Comparison of ENCODE assay signal across 9 mouse cellular contexts in genomic region chr14:25492567-25493279, GRCm38 (mm10). TPM values are rescaled to one million over a fixed set of nuclear protein-coding genes. Genes with fewer than 3 reads are reported as not detected.
DNase-seq lines count a peak whose midpoint lies in the region; ATAC-seq and TF ChIP-seq lines count a peak whose summit lies in the region.
"Had no signal": no experiment of that assay in that cellular context is flagged by ENCODE, and none has a peak within 500 bp of the region (broad histone marks: within the 10 kb centered on the region; RNA-seq: fewer than 3 reads in every experiment).

No protein-coding gene starts in this region.

- no peak overlapping the region for H3K4me3 ChIP-seq in forebrain, embryonic 10.5 days
- H3K4me3 ChIP-seq in forebrain, embryonic 11.5 days (ENCODE audit: low read depth, low read length): no peak overlapping the region
- H3K4me3 ChIP-seq in CH12.LX (replicated peaks in 1 of 3; ENCODE audit: low read depth in 2 of 3, low read length in 2 of 3, poor library complexity in 1 of 3): no peak overlapping the region
- H3K4me3 ChIP-seq in hindbrain, embryonic 12.5 days: no peak overlapping the region
- H3K4me3 ChIP-seq in liver, postnatal 0 days (ENCODE audit: low read depth, low read length): no peak overlapping the region

- no peak overlapping the region for H3K9ac ChIP-seq in forebrain, embryonic 11.5 days (ENCODE audit: low read length)
- H3K9ac ChIP-seq in CH12.LX (ENCODE audit: insufficient read depth, low read depth): peak overlapping the region; percentile 10
- H3K9ac ChIP-seq in hindbrain, embryonic 12.5 days: 0 out of 2 replicates have a peak overlapping the region, but pooled peaks have one; percentile 32
- H3K9ac ChIP-seq in liver, postnatal 0 days (replicated peaks): peak overlapping the region; percentile 30; the same call in 1 of the 2 replicates

- TF ChIP-seq POLR2A in CH12.LX (IDR thresholded peaks at IDR 0.05; ENCODE audit: low read depth, low read length): no peak

- peaks cover 33% of the 10 kb centered on the region for H3K79me2 ChIP-seq in CH12.LX (replicated peaks; ENCODE audit: control insufficient read depth, extremely low read depth, insufficient read depth, poor library complexity, severe bottlenecking)

- TF ChIP-seq EP300 in CH12.LX (IDR thresholded peaks at IDR 0.05; ENCODE audit: low read length): no peak
- TF ChIP-seq EP300 in liver, postnatal 0 days (IDR thresholded peaks at IDR 0.05; ENCODE audit: low read depth): no peak

- H3K27me3 ChIP-seq in forebrain, embryonic 10.5 days (ENCODE audit: poor library complexity, severe bottlenecking): no peaks in the 10 kb centered on the region
- H3K27me3 ChIP-seq in forebrain, embryonic 11.5 days (ENCODE audit: control insufficient read depth, insufficient read depth, low read length): no peaks in the 10 kb centered on the region
- H3K27me3 ChIP-seq in CH12.LX (replicated peaks): no peaks in the 10 kb centered on the region
- no peaks in the 10 kb centered on the region for H3K27me3 ChIP-seq in hindbrain, embryonic 12.5 days
- H3K27me3 ChIP-seq in liver, postnatal 0 days (ENCODE audit: insufficient read depth, low read length): no peaks in the 10 kb centered on the region

- no peak for ATAC-seq in forebrain, embryonic 11.5 days (replicated peaks; ENCODE audit: low FRiP score)
- ATAC-seq in hindbrain, embryonic 12.5 days (ENCODE audit: low FRiP score): no peak; the same call in 1 of the 2 replicates
- no peak for ATAC-seq in liver, postnatal 0 days
- ATAC-seq: lung, postnatal 0 days had no signal

- dilution Hi-C loops in CH12.LX (cut with MboI; ENCODE audit: extremely low pct_ligation_motif_present, extremely low pct_unique_long_range_greater_than_20kb, low sequenced_read_pairs): no loop called here

- H3K4me2 ChIP-seq in forebrain, embryonic 11.5 days (ENCODE audit: low read depth, low read length, severe bottlenecking): no peak overlapping the region
- H3K4me2 ChIP-seq in CH12.LX (ENCODE audit: insufficient read depth, low read depth, poor library complexity, severe bottlenecking): no peak overlapping the region
- peak overlapping the region; percentile 3; the same call in 1 of the 2 replicates for H3K4me2 ChIP-seq in hindbrain, embryonic 12.5 days (replicated peaks)
- no peak overlapping the region for H3K4me2 ChIP-seq in liver, postnatal 0 days (ENCODE audit: low read depth, low read length)

- no peak for TF ChIP-seq RAD21 in CH12.LX (IDR thresholded peaks at IDR 0.05; ENCODE audit: low read depth, low read length)

- in situ Hi-C loops in CH12.LX (cut with MboI; ENCODE audit: low pct_ligation_motif_present, low pct_unique_long_range_greater_than_20kb, low sequenced_read_pairs): no loop called here

- WGBS in forebrain, embryonic 10.5 days: 84% methylated on average over 11 of the region's 11 CpGs
- 84% methylated on average over 11 of the region's 11 CpGs for WGBS in forebrain, embryonic 11.5 days
- WGBS in hindbrain, embryonic 12.5 days: 74% methylated on average over 11 of the region's 11 CpGs
- WGBS in liver, postnatal 0 days (ENCODE audit: insufficient replicate concordance): 69% methylated on average over 11 of the region's 11 CpGs

- H3K36me3 ChIP-seq in forebrain, embryonic 10.5 days (replicated peaks): 0 out of 2 replicates have a peak, but pooled peaks cover 7% of the 10 kb centered on the region
- H3K36me3 ChIP-seq in forebrain, embryonic 11.5 days (ENCODE audit: control insufficient read depth, insufficient read depth, low read length): no peaks in the 10 kb centered on the region
- peaks cover 0 to 17% of the 10 kb centered on the region in 2 experiments for H3K36me3 ChIP-seq in CH12.LX (replicated peaks in 1 of 2; ENCODE audit: control insufficient read depth in 1 of 2, insufficient read depth in 1 of 2, low read length in 1 of 2)
- no peaks in the 10 kb centered on the region for H3K36me3 ChIP-seq in hindbrain, embryonic 12.5 days
- no peaks in the 10 kb centered on the region for H3K36me3 ChIP-seq in liver, postnatal 0 days (replicated peaks; ENCODE audit: insufficient read depth, low read length)

- H3K9me3 ChIP-seq in forebrain, embryonic 10.5 days: no peaks in the 10 kb centered on the region
- no peaks in the 10 kb centered on the region for H3K9me3 ChIP-seq in forebrain, embryonic 11.5 days (ENCODE audit: control insufficient read depth, low read length)
- no peaks in the 10 kb centered on the region for H3K9me3 ChIP-seq in CH12.LX (replicated peaks; ENCODE audit: low read length)
- no peaks in the 10 kb centered on the region for H3K9me3 ChIP-seq in hindbrain, embryonic 12.5 days (replicated peaks)
- H3K9me3 ChIP-seq in liver, postnatal 0 days (ENCODE audit: low read length): no peaks in the 10 kb centered on the region

- TF ChIP-seq CTCF in CH12.LX (conservative IDR thresholded peaks at IDR 0.05 in 1 of 2, IDR thresholded peaks at IDR 0.05 in 1 of 2; ENCODE audit: low read depth in 2 of 2, low read length in 2 of 2): no peak
- no peak for TF ChIP-seq CTCF in liver, postnatal 0 days (IDR thresholded peaks at IDR 0.05; ENCODE audit: low read depth)

- DNase-seq in forebrain, embryonic 10.5 days (ENCODE audit: extremely low spot score, low spot score): no peak
- no peak for DNase-seq in forebrain, embryonic 11.5 days (ENCODE audit: low spot score)
- no peak for DNase-seq in CH12.LX (ENCODE audit: extremely low read depth)
- no peak for DNase-seq in liver, postnatal 0 days
- DNase-seq in right cerebral cortex, postnatal 25 days: no peak
- no peak for DNase-seq in frontal cortex, postnatal 25 days (ENCODE audit: low spot score in 2 of 2)
- no peak for DNase-seq in right cerebral cortex, adult 2 months (ENCODE audit: low spot score in 2 of 2)

- H3K4me1 ChIP-seq in forebrain, embryonic 10.5 days: peaks cover 94% of the 10 kb centered on the region
- peaks cover 21% of the 10 kb centered on the region for H3K4me1 ChIP-seq in forebrain, embryonic 11.5 days (replicated peaks; ENCODE audit: control insufficient read depth, insufficient read depth, low read length)
- peaks cover 75 to 99% of the 10 kb centered on the region in 2 experiments for H3K4me1 ChIP-seq in CH12.LX (ENCODE audit: control insufficient read depth in 1 of 2, insufficient read depth in 2 of 2)
- H3K4me1 ChIP-seq in hindbrain, embryonic 12.5 days: peaks cover 90% of the 10 kb centered on the region
- peaks cover 94% of the 10 kb centered on the region for H3K4me1 ChIP-seq in liver, postnatal 0 days (ENCODE audit: insufficient read depth)

- H3K27ac ChIP-seq in forebrain, embryonic 10.5 days: peak overlapping the region; percentile 52; the same call in 1 of the 2 replicates
- no peak overlapping the region for H3K27ac ChIP-seq in forebrain, embryonic 11.5 days (ENCODE audit: low read depth, low read length)
- peak overlapping the region; percentile 43 for H3K27ac ChIP-seq in CH12.LX (ENCODE audit: insufficient read depth, low read depth)
- peak overlapping the region; percentile 83 for H3K27ac ChIP-seq in hindbrain, embryonic 12.5 days
- H3K27ac ChIP-seq in liver, postnatal 0 days (ENCODE audit: low read depth): 0 out of 2 replicates have a peak overlapping the region, but pooled peaks have one; percentile 29

TF ChIP-seq in CH12.LX, 34 proteins besides CTCF, POLR2A, EP300 and RAD21:
- no peak for TF ChIP-seq CHD2 (IDR thresholded peaks at IDR 0.05; ENCODE audit: low read length)
- no peak for TF ChIP-seq ELF1 (IDR thresholded peaks at IDR 0.05; ENCODE audit: low read depth, low read length)
- TF ChIP-seq CHD1 (IDR thresholded peaks at IDR 0.05; ENCODE audit: low read depth, low read length): no peak
- TF ChIP-seq MYC (IDR thresholded peaks at IDR 0.05; ENCODE audit: low read depth, low read length): no peak
- no peak for TF ChIP-seq ZNF384 (IDR thresholded peaks at IDR 0.05; ENCODE audit: low read depth, low read length)
- no peak for TF ChIP-seq IRF4 (IDR thresholded peaks at IDR 0.05; ENCODE audit: low read depth, low read length)
- TF ChIP-seq KAT2A (IDR thresholded peaks at IDR 0.05; ENCODE audit: insufficient replicate concordance, low read length): no peak
- TF ChIP-seq USF2 (conservative IDR thresholded peaks at IDR 0.05; ENCODE audit: low read depth, low read length): no peak
- TF ChIP-seq ETS1 (conservative IDR thresholded peaks at IDR 0.05; ENCODE audit: low read depth, low read length): no peak

RNA-seq across cellular contexts. Expression of gene Zmiz1, which starts 33.7 kb away (rescaled TPM):
- polyA plus RNA-seq in forebrain, embryonic 10.5 days (2016; fragmentation: Nextera tagmentation; extraction: Ambion mirVana): 38.8 and 42.5 TPM in 2 replicates
- polyA plus RNA-seq in forebrain, embryonic 11.5 days (2014; fragmentation: Nextera tagmentation; extraction: Ambion mirVana): 70.1 and 71.2 TPM in 2 replicates
- 9.6 and 11.1 TPM in 2 replicates for total RNA-seq in CH12.LX (2012; rRNA removed)
- total RNA-seq in CH12.LX (2014; rRNA removed): 2.0 and 3.7 TPM in 2 replicates
- polyA plus RNA-seq in CH12.LX (2012; ENCODE audit: insufficient read length, low read depth): 31.9 and 45.8 TPM in 2 replicates
- 66.5 and 69.4 TPM in 2 replicates for polyA plus RNA-seq in hindbrain, embryonic 12.5 days (2016; fragmentation: Nextera tagmentation; extraction: Ambion mirVana)
- 3.6 and 4.3 TPM in 2 replicates for polyA plus RNA-seq in liver, postnatal 0 days (2015; fragmentation: Nextera tagmentation; extraction: Ambion mirVana)
